Mouse (Mus musculus): ENCODE measurements around the gene Cct4. TPM values are rescaled to one million over a fixed set of nuclear protein-coding genes. Genes with fewer than 3 reads are reported as not detected.
A peak's percentile ranks its signal among the peaks of the same experiment; 100 is the strongest.

The Cct4 gene
- polyA plus RNA-seq, 1 experiment from 2014 or later = 289 TPM

- Histone ChIP-seq H3K27me3 (no peaks in the 10 kb centered on the region), H3K4me2 (no peak overlapping the region), H3K9me3 (no peaks in the 10 kb centered on the region), H3K9ac (no peak overlapping the region), H3K4me1 (peaks cover 10% of the 10 kb centered on the region), H3K4me3 (no peak overlapping the region), H3K36me3 (no peaks in the 10 kb centered on the region), H3K27ac (no peak overlapping the region)
- WGBS = 47% methylated on average over 2 of the region's 2 CpGs
- ATAC-seq (ENCODE audit: insufficient number of reproducible peaks, insufficient read depth, low FRiP score, low TSS enrichment, low read depth) = no peak
Observed at GRCm38 (mm10) chr11:22987357-22987756, 3.0 kb upstream of the Cct4 start.

- 41% methylated on average over 1 of the region's 1 CpGs for WGBS
- Histone ChIP-seq H3K27ac (peak overlapping the region; percentile 94; the same call in 1 of the 2 replicates), H3K4me3 (peak overlapping the region; percentile 75), H3K27me3 (no peaks in the 10 kb centered on the region), H3K4me1 (peaks cover 10% of the 10 kb centered on the region), H3K9me3 (no peaks in the 10 kb centered on the region), H3K4me2 (peak overlapping the region; percentile 94), H3K36me3 (peaks cover 14% of the 10 kb centered on the region), H3K9ac (peak overlapping the region; percentile 91)
- ATAC-seq (ENCODE audit: insufficient number of reproducible peaks, insufficient read depth, low FRiP score, low TSS enrichment, low read depth) = no peak
Observed at GRCm38 (mm10) chr11:22989786-22990185, 533 bp upstream of the Cct4 start.

DNA sequence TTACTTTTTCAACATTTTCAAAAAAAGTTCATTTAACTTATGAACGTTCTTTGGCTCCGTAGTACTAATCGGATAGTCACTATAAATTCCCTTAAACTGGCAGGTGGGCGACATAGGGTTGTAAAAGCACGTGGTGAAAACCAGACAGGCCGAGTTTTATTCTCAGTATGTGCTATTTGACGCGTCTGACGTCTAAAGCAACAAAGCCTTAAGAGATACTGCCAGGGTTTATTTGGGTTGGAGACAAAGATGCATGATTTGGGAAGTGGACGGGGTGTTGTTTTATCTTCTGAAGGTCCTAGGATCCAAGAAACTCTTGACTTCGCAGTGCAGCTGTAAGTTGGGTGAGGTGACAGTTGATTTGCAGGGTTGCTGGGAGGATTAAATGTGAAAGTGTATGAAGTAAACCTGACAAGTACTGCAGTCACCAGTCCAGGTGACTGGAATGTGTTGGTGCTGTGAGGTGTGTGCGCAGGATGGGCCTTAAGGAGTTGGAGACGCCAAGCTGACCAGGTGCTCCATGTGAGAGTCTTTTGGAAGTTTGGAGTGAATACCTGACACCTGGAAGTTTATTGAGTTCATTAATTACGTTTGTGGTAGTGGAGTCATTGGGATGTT lies 1.0 kb downstream of the Cct4 start:
- Histone ChIP-seq H3K4me3 (peak overlapping the region; percentile 75), H3K9ac (peak overlapping the region; percentile 91), H3K9me3 (no peaks in the 10 kb centered on the region), H3K27me3 (no peaks in the 10 kb centered on the region), H3K4me1 (peaks cover 10% of the 10 kb centered on the region), H3K4me2 (peak overlapping the region; percentile 94), H3K36me3 (peaks cover 28% of the 10 kb centered on the region), H3K27ac (peak overlapping the region; percentile 94; the same call in 1 of the 2 replicates)
- WGBS = 9% methylated on average over 14 of the region's 14 CpGs
- no peak for ATAC-seq (ENCODE audit: insufficient number of reproducible peaks, insufficient read depth, low FRiP score, low TSS enrichment, low read depth)

DNA sequence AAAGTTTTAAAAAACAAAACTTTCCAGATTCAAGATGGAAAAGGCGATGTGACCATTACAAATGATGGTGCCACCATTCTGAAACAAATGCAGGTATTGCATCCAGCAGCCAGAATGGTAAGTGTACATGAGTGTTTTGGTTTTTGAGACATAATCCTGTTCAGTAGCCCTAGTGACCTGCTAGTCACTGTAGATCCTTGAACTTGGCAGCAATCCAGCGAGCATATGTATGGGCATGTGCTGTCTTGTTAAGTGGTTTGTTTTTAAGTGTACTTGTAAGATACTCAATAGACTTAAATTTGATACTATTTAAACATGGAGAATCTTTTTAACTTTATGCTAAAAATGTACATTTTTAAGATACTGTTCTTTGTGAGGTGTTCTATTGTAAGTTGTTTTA lies 4.0 kb downstream of the Cct4 start:
- H3K27ac ChIP-seq = no peak overlapping the region
- 86% methylated on average over 2 of the region's 2 CpGs for WGBS
- H3K4me2 ChIP-seq = no peak overlapping the region
- H3K27me3 ChIP-seq = no peaks in the 10 kb centered on the region
- H3K36me3 ChIP-seq = peaks cover 50% of the 10 kb centered on the region
- no peak overlapping the region for H3K9ac ChIP-seq
- peaks cover 10% of the 10 kb centered on the region for H3K4me1 ChIP-seq
- H3K9me3 ChIP-seq = no peaks in the 10 kb centered on the region
- ATAC-seq (ENCODE audit: insufficient number of reproducible peaks, insufficient read depth, low FRiP score, low TSS enrichment, low read depth) = no peak
- no peak overlapping the region for H3K4me3 ChIP-seq

DNA sequence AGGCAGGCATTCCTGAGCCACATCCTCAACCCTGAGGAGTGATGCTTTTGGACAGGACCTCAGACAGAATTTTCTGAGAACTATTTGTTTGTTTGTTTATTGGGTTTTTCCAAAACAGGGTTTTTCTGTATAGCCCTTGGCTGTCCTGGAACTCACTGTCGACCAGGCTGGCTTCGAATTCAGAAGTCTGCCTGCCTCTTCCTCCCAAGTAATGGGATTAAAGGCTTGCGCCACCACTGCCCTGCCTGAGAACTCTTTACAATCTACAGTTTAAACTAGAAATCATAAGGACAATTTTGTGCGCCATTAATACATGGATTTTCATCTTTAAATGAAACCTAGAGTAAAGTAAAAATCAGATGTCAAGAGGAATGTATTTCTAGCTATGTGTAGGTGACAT lies 5.1 kb downstream of the Cct4 start:
- Histone ChIP-seq H3K9ac (no peak overlapping the region), H3K9me3 (no peaks in the 10 kb centered on the region), H3K27me3 (no peaks in the 10 kb centered on the region), H3K4me1 (peaks cover 10% of the 10 kb centered on the region), H3K36me3 (peaks cover 62% of the 10 kb centered on the region), H3K27ac (no peak overlapping the region), H3K4me3 (no peak overlapping the region), H3K4me2 (no peak overlapping the region)
- 95% methylated on average over 4 of the region's 4 CpGs for WGBS
- no peak for ATAC-seq (ENCODE audit: insufficient number of reproducible peaks, insufficient read depth, low FRiP score, low TSS enrichment, low read depth)

GRCm38 (mm10) chr11:22998308-22998707 lies 8.0 kb downstream of the Cct4 start:
- Histone ChIP-seq H3K4me3 (no peak overlapping the region), H3K36me3 (peaks cover 82% of the 10 kb centered on the region), H3K4me1 (no peaks in the 10 kb centered on the region), H3K9ac (no peak overlapping the region), H3K27me3 (no peaks in the 10 kb centered on the region), H3K4me2 (no peak overlapping the region), H3K9me3 (no peaks in the 10 kb centered on the region), H3K27ac (no peak overlapping the region)
- WGBS = 86% methylated on average over 1 of the region's 1 CpGs
- no peak for ATAC-seq (ENCODE audit: insufficient number of reproducible peaks, insufficient read depth, low FRiP score, low TSS enrichment, low read depth)

DNA sequence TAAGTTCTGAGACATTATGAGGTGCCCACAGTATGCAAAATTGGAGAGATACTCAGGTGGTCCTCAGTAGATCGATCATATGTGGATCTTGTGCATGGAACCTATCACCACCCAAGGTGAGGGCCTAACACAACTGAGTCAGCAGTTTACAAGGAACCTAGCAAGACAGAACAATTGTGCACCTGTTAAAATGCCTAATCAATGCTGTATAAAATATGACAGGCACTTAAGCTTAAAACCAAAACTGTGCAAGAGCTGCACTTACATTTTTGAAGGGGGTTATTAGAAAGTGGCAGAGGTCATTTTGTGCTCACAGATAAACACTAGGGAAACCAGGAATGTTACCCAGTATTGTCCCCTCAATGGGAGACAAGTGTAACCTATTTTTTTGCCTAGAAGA lies 15.0 kb downstream of the Cct4 start:
- Histone ChIP-seq H3K36me3 (peaks cover 39% of the 10 kb centered on the region), H3K4me2 (no peak overlapping the region), H3K9me3 (no peaks in the 10 kb centered on the region), H3K27me3 (no peaks in the 10 kb centered on the region), H3K4me1 (no peaks in the 10 kb centered on the region), H3K9ac (no peak overlapping the region), H3K4me3 (no peak overlapping the region), H3K27ac (no peak overlapping the region)
- 93% methylated on average over 1 of the region's 1 CpGs for WGBS
- no peak for ATAC-seq (ENCODE audit: insufficient number of reproducible peaks, insufficient read depth, low FRiP score, low TSS enrichment, low read depth)

GRCm38 (mm10) chr11:23007166-23007480 lies 16.8 kb downstream of the Cct4 start:
- ATAC-seq (ENCODE audit: insufficient number of reproducible peaks, insufficient read depth, low FRiP score, low TSS enrichment, low read depth) = no peak

DNA sequence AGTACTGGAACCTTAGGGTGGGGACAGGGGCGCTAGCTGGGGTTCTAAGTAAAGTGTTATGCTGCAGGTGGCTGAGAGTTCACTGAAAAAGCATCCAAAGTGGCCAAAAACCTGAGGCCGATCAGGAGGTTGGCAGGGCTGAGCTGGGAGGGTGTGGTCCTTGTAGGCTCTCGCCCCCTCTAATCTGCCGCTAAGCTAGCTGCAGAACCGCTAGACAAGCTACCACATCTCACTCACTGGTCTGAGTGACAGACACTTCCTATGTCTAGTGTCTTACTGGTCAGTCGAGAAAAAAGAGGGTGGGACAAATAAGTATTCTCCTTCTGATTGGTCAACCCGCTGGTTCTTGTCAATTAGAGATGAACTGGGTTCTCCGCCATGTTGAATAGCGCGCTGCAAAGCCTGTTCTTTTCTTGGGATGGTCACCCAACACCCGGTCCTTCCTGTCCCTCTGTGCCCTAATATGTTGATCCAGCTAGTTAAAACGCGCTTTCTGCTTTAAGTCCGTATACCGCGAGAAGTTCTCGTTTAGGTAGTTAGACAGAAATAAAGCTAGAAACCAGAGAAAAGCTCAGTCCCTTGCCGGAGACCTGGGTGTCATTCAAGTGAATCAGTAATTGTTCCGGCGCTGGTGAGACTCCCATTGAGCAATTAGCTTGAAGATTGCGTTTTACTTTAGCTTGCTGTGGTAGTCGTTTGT lies 17.3 kb downstream of the Cct4 start, which contains the start of gene Fam161a:
Gene Fam161a, plus strand, starts transcription at position 51 of the 700 bp plus-strand sequence.
- H3K9me3 ChIP-seq = no peaks in the 10 kb centered on the region
- no peaks in the 10 kb centered on the region for H3K4me1 ChIP-seq
- peak within 1 kb of the TSS; percentile 81 for H3K9ac ChIP-seq
- WGBS = under 1% methylated on average over 22 of the region's 22 CpGs
- H3K27me3 ChIP-seq = no peaks in the 10 kb centered on the region
- peak within 1 kb of the TSS; percentile 76 for H3K4me2 ChIP-seq
- H3K27ac ChIP-seq = peak within 1 kb of the TSS; percentile 86
- ATAC-seq (ENCODE audit: insufficient number of reproducible peaks, insufficient read depth, low FRiP score, low TSS enrichment, low read depth) = peak; percentile 86
- peak within 1 kb of the TSS; percentile 59 for H3K4me3 ChIP-seq
- peaks cover 19% of the 10 kb centered on the region for H3K36me3 ChIP-seq

More at GRCm38 (mm10) chr11:23007166-23007480, 16.8 kb downstream of the Cct4 start:
- H3K4me1 ChIP-seq = no peaks in the 10 kb centered on the region
- peak overlapping the region; percentile 76 for H3K4me2 ChIP-seq
- H3K9ac ChIP-seq = peak overlapping the region; percentile 81
- H3K36me3 ChIP-seq = peaks cover 24% of the 10 kb centered on the region
- no peaks in the 10 kb centered on the region for H3K27me3 ChIP-seq
- peak overlapping the region; percentile 59 for H3K4me3 ChIP-seq
- H3K9me3 ChIP-seq = no peaks in the 10 kb centered on the region
- WGBS = 6% methylated on average over 6 of the region's 6 CpGs
- H3K27ac ChIP-seq = peak overlapping the region; percentile 86

GRCm38 (mm10) chr11:23008181-23008823 lies 18.0 kb downstream of the Cct4 start:
- H3K4me3 ChIP-seq = peak overlapping the region; percentile 59
- ATAC-seq (ENCODE audit: insufficient number of reproducible peaks, insufficient read depth, low FRiP score, low TSS enrichment, low read depth) = peak; percentile 90
- H3K36me3 ChIP-seq = peaks cover 16% of the 10 kb centered on the region
- no peaks in the 10 kb centered on the region for H3K4me1 ChIP-seq
- H3K27me3 ChIP-seq = no peaks in the 10 kb centered on the region
- H3K9me3 ChIP-seq = no peaks in the 10 kb centered on the region
- H3K9ac ChIP-seq = peak overlapping the region; percentile 81
- H3K4me2 ChIP-seq = peak overlapping the region; percentile 76
- under 1% methylated on average over 40 of the region's 40 CpGs for WGBS
- peak overlapping the region; percentile 86 for H3K27ac ChIP-seq

GRCm38 (mm10) chr11:23008824-23009200 lies 18.5 kb downstream of the Cct4 start:
- peak overlapping the region; percentile 86; the same call in 1 of the 2 replicates for H3K27ac ChIP-seq
- no peaks in the 10 kb centered on the region for H3K9me3 ChIP-seq
- peaks cover 11% of the 10 kb centered on the region for H3K36me3 ChIP-seq
- no peaks in the 10 kb centered on the region for H3K27me3 ChIP-seq
- ATAC-seq (ENCODE audit: insufficient number of reproducible peaks, insufficient read depth, low FRiP score, low TSS enrichment, low read depth) = no peak
- H3K4me2 ChIP-seq = peak overlapping the region; percentile 76
- no peaks in the 10 kb centered on the region for H3K4me1 ChIP-seq
- H3K9ac ChIP-seq = no peak overlapping the region
- peak overlapping the region; percentile 59 for H3K4me3 ChIP-seq
- WGBS = 32% methylated on average over 4 of the region's 4 CpGs

DNA sequence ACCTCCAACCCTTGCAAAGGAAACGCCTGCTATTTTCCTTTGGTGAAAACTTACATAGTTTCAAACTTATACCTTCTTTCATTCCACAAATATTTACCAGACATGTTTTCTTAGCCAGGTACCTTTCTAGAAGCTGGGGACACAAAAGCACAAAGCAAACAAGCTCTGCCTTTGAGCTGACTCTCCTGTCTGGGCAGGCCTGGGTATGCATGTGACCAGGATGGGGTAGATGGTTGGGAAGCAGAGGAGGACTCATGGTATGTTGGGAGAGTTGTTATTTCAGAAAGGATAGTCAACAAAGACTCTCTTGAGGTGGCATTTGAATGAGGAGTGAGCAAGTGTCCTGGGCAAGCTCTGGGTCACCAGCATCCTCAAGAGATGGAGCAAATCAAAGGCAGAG lies 22.8 kb downstream of the Cct4 start:
- H3K4me3 ChIP-seq = no peak overlapping the region
- 75% methylated on average over 1 of the region's 1 CpGs for WGBS
- no peak overlapping the region for H3K9ac ChIP-seq
- no peak overlapping the region for H3K4me2 ChIP-seq
- H3K27me3 ChIP-seq = no peaks in the 10 kb centered on the region
- no peak for ATAC-seq (ENCODE audit: insufficient number of reproducible peaks, insufficient read depth, low FRiP score, low TSS enrichment, low read depth)
- H3K4me1 ChIP-seq = no peaks in the 10 kb centered on the region
- H3K9me3 ChIP-seq = no peaks in the 10 kb centered on the region
- H3K36me3 ChIP-seq = no peaks in the 10 kb centered on the region
- no peak overlapping the region for H3K27ac ChIP-seq

Data from embryonic facial prominence, embryonic 13.5 days (tissue).